Mouse (Mus musculus): ENCODE data around the gene Kcnk15.

The Kcnk15 gene

GRCm38 (mm10) chr2:163897026-163897425 lies 43.6 kb downstream of the Kcnk15 start:
- Histone ChIP-seq H3K4me1 (replicated peaks; ENCODE audit: low read depth, low read length) (peaks cover 63% of the 10 kb centered on the region), H3K9me3 (ENCODE audit: low read length) (peaks cover 3% of the 10 kb centered on the region; the same call in 1 of the 2 replicates), H3K4me3 (replicated peaks; ENCODE audit: low read length) (no peak overlapping the region), H3K27me3 (ENCODE audit: insufficient read depth, low read length) (no peaks in the 10 kb centered on the region), H3K36me3 (ENCODE audit: insufficient read depth, low read length) (no peaks in the 10 kb centered on the region)
- TF ChIP-seq POU5F1 (IDR thresholded peaks at IDR 0.05; ENCODE audit: borderline replicate concordance, low read length) (no peak), NANOG (IDR thresholded peaks at IDR 0.05; ENCODE audit: borderline replicate concordance, low read length) (no peak), CTCF (conservative IDR thresholded peaks at IDR 0.05; ENCODE audit: low read length) (no peak)

DNA sequence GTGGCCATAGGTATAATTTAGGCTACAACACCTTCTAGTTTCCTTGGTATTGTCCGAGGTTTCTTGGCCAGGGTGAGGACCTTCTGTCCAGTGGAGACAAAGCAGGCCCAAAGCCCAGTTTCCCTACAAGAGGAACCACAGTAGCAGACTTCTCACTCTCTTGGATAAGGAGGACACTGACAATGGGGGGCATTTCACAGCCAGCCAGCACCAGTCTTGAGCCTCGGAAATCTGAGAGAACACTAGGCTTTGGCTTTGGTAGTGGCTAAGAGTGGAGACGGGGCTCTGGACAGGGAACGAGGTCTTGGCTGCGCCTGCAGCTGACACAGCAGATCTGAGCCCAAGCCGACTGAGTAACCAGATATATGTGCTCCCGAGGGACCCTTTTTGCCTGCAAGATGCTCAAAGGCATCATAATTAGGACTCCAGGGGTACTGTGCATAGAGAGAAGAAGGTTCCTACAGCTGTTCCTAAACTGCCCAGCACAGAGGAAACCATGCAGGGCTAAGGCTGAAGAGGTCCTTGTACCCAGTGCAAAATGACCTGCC lies 44.6 kb downstream of the Kcnk15 start:
- Histone ChIP-seq H3K9me3 (ENCODE audit: low read length) (peaks cover 3% of the 10 kb centered on the region; the same call in 1 of the 2 replicates), H3K4me3 (replicated peaks; ENCODE audit: low read length) (no peak overlapping the region), H3K36me3 (ENCODE audit: insufficient read depth, low read length) (no peaks in the 10 kb centered on the region), H3K27me3 (ENCODE audit: insufficient read depth, low read length) (no peaks in the 10 kb centered on the region), H3K4me1 (replicated peaks; ENCODE audit: low read depth, low read length) (peaks cover 59% of the 10 kb centered on the region)
- TF ChIP-seq NANOG (IDR thresholded peaks at IDR 0.05; ENCODE audit: borderline replicate concordance, low read length) (no peak), CTCF (conservative IDR thresholded peaks at IDR 0.05; ENCODE audit: low read length) (no peak), POU5F1 (IDR thresholded peaks at IDR 0.05; ENCODE audit: borderline replicate concordance, low read length) (no peak)

- no peaks in the 10 kb centered on the region for H3K36me3 ChIP-seq (ENCODE audit: insufficient read depth, low read length)
- no peak for TF ChIP-seq NANOG (IDR thresholded peaks at IDR 0.05; ENCODE audit: borderline replicate concordance, low read length)
- no peak for TF ChIP-seq POU5F1 (IDR thresholded peaks at IDR 0.05; ENCODE audit: borderline replicate concordance, low read length)
- TF ChIP-seq CTCF (conservative IDR thresholded peaks at IDR 0.05; ENCODE audit: low read length), result no peak
- H3K9me3 ChIP-seq (ENCODE audit: low read length), result peaks cover 3% of the 10 kb centered on the region; the same call in 1 of the 2 replicates
- H3K27me3 ChIP-seq (ENCODE audit: insufficient read depth, low read length), result no peaks in the 10 kb centered on the region
- peak overlapping the region; percentile 62 for H3K4me3 ChIP-seq (replicated peaks; ENCODE audit: low read length)
- peaks cover 51% of the 10 kb centered on the region for H3K4me1 ChIP-seq (replicated peaks; ENCODE audit: low read depth, low read length)
These were observed 46.5 kb downstream of the Kcnk15 start for GRCm38 (mm10) chr2:163899910-163900411.

DNA sequence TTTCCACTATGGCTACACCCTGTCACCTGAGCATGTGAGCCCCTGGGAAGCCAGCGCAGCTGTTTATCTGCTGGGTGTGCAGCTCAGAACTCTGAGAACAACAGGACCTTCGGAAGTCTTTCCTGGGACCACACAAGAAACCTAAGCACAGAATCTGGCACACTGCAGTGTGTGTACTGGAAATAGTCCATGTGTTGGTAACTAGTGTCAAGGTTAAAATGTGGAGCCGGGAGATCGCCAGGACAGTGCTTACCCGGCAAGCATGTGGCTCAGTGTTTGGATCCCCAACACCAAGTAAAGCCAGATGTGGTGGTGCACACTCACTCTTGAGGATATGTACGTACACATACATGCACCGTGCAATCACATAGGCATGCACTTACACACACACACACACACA lies 47.6 kb downstream of the Kcnk15 start:
- no peaks in the 10 kb centered on the region for H3K36me3 ChIP-seq (ENCODE audit: insufficient read depth, low read length)
- H3K4me3 ChIP-seq (replicated peaks; ENCODE audit: low read length), result no peak overlapping the region
- TF ChIP-seq NANOG (IDR thresholded peaks at IDR 0.05; ENCODE audit: borderline replicate concordance, low read length), result no peak
- no peak for TF ChIP-seq POU5F1 (IDR thresholded peaks at IDR 0.05; ENCODE audit: borderline replicate concordance, low read length)
- TF ChIP-seq CTCF (conservative IDR thresholded peaks at IDR 0.05; ENCODE audit: low read length), result no peak

DNA sequence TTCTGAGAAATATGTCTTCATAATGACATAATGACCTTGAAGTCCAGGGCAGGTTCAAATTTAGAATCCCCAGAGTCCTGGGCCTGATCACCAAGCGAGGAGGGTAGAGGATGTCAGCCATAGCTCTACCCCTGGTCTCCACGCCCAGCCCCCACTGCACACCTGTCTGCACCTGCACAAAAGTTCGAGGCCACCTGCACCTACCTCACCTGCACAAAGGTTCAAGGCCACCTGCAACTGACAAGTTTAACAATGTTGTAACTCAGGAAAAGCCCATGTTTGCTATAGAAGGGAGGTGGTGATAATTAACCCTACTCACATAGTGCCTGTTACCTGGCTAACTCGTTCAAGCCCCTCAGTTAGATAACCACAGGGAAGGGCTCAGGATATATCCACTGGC lies 49.0 kb downstream of the Kcnk15 start:
- Histone ChIP-seq H3K9me3 (ENCODE audit: low read length) (peaks cover 3% of the 10 kb centered on the region; the same call in 1 of the 2 replicates), H3K4me3 (replicated peaks; ENCODE audit: low read length) (no peak overlapping the region), H3K4me1 (replicated peaks; ENCODE audit: low read depth, low read length) (peaks cover 29% of the 10 kb centered on the region), H3K27me3 (ENCODE audit: insufficient read depth, low read length) (no peaks in the 10 kb centered on the region), H3K36me3 (ENCODE audit: insufficient read depth, low read length) (no peaks in the 10 kb centered on the region)
- TF ChIP-seq POU5F1 (IDR thresholded peaks at IDR 0.05; ENCODE audit: borderline replicate concordance, low read length) (no peak), NANOG (IDR thresholded peaks at IDR 0.05; ENCODE audit: borderline replicate concordance, low read length) (no peak), CTCF (conservative IDR thresholded peaks at IDR 0.05; ENCODE audit: low read length) (no peak)

More for the DNA sequence above, 47.6 kb downstream of the Kcnk15 start:
- Histone ChIP-seq H3K4me1 (replicated peaks; ENCODE audit: low read depth, low read length) (peaks cover 42% of the 10 kb centered on the region), H3K9me3 (ENCODE audit: low read length) (peaks cover 3% of the 10 kb centered on the region; the same call in 1 of the 2 replicates), H3K27me3 (ENCODE audit: insufficient read depth, low read length) (no peaks in the 10 kb centered on the region)

DNA sequence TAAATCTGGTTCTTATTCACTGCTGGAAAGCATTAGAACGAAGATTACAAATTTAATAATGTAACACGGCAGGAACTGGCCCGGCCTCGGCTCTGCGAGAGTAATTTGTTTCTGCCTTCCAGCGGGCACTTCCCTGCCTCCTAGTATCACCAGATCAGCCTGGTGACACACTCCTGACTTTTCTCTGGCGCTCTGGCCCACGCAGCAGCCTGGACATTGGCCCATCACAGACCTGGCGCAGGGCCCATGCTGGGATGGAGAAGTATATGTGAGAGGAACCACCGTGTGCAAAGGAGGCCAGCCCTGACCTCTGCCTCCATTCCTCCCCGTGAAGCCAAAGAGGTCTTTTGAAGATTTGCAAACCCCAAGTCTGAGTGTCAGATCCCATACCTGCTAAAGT lies 50.0 kb downstream of the Kcnk15 start:
- Histone ChIP-seq H3K27me3 (ENCODE audit: insufficient read depth, low read length) (no peaks in the 10 kb centered on the region), H3K4me1 (replicated peaks; ENCODE audit: low read depth, low read length) (peaks cover 29% of the 10 kb centered on the region), H3K4me3 (replicated peaks; ENCODE audit: low read length) (no peak overlapping the region), H3K36me3 (ENCODE audit: insufficient read depth, low read length) (no peaks in the 10 kb centered on the region), H3K9me3 (ENCODE audit: low read length) (peaks cover 3% of the 10 kb centered on the region; the same call in 1 of the 2 replicates)
- TF ChIP-seq CTCF (conservative IDR thresholded peaks at IDR 0.05; ENCODE audit: low read length) (no peak), POU5F1 (IDR thresholded peaks at IDR 0.05; ENCODE audit: borderline replicate concordance, low read length) (no peak), NANOG (IDR thresholded peaks at IDR 0.05; ENCODE audit: borderline replicate concordance, low read length) (no peak)

- TF ChIP-seq CTCF (conservative IDR thresholded peaks at IDR 0.05; ENCODE audit: low read length), result no peak
- no peak for TF ChIP-seq NANOG (IDR thresholded peaks at IDR 0.05; ENCODE audit: borderline replicate concordance, low read length)
- no peak for TF ChIP-seq POU5F1 (IDR thresholded peaks at IDR 0.05; ENCODE audit: borderline replicate concordance, low read length)
- peaks cover under 1% of the 10 kb centered on the region; the same call in 1 of the 2 replicates for H3K9me3 ChIP-seq (ENCODE audit: low read length)
- H3K36me3 ChIP-seq (ENCODE audit: insufficient read depth, low read length), result no peaks in the 10 kb centered on the region
- no peak overlapping the region for H3K4me3 ChIP-seq (replicated peaks; ENCODE audit: low read length)
- peaks cover 27% of the 10 kb centered on the region for H3K4me1 ChIP-seq (replicated peaks; ENCODE audit: low read depth, low read length)
- H3K27me3 ChIP-seq (ENCODE audit: insufficient read depth, low read length), result no peaks in the 10 kb centered on the region
These were observed 50.9 kb downstream of the Kcnk15 start for GRCm38 (mm10) chr2:163904323-163904722.

- TF ChIP-seq NANOG (IDR thresholded peaks at IDR 0.05; ENCODE audit: borderline replicate concordance, low read length) (no peak), POU5F1 (IDR thresholded peaks at IDR 0.05; ENCODE audit: borderline replicate concordance, low read length) (no peak), CTCF (conservative IDR thresholded peaks at IDR 0.05; ENCODE audit: low read length) (no peak)
- H3K27me3 ChIP-seq (ENCODE audit: insufficient read depth, low read length), result 0 out of 2 replicates have a peak, but pooled peaks cover 3% of the 10 kb centered on the region
- no peaks in the 10 kb centered on the region for H3K9me3 ChIP-seq (ENCODE audit: low read length)
- H3K4me3 ChIP-seq (replicated peaks; ENCODE audit: low read length), result no peak overlapping the region
- H3K36me3 ChIP-seq (ENCODE audit: insufficient read depth, low read length), result no peaks in the 10 kb centered on the region
- H3K4me1 ChIP-seq (replicated peaks; ENCODE audit: low read depth, low read length), result peaks cover 15% of the 10 kb centered on the region
These were observed 53.7 kb downstream of the Kcnk15 start for GRCm38 (mm10) chr2:163907131-163907530.

Measured in E14TG2a.4 (cell line).